Mouse (Mus musculus) activated CD4-positive, CD25-positive, alpha-beta regulatory T cell, adult 4 months (primary cell): ENCODE measurements at regions not wholly inside any gene's neighbourhood (a gene's known extent, or its start where the extent isn't known, plus 50 kb on each side); places are given as distances from the start of the nearest gene placed in this dataset.

Experiments used
- ATAC-seq: one replicate; pipeline ENCODE4 v1.8.0; 2017

- no peak for ATAC-seq
These were observed 286.2 kb upstream of the Mctp2 start for GRCm38 (mm10) chr7:72592649-72593048.

GRCm38 (mm10) chr7:72593259-72593658, 286.9 kb upstream of the Mctp2 start:
- no peak for ATAC-seq

- no peak for ATAC-seq
These were observed 288.3 kb upstream of the Mctp2 start for GRCm38 (mm10) chr7:72594741-72595140.

- ATAC-seq, result no peak
These were observed 290.6 kb upstream of the Mctp2 start for GRCm38 (mm10) chr7:72596985-72597384.

GRCm38 (mm10) chr7:72601933-72602332, 295.5 kb upstream of the Mctp2 start:
- ATAC-seq, result no peak

GRCm38 (mm10) chr7:72609791-72610190, 303.4 kb upstream of the Mctp2 start:
- no peak for ATAC-seq

- ATAC-seq, result no peak
These were observed 308.8 kb upstream of the Mctp2 start for GRCm38 (mm10) chr7:72615232-72615631.

- no peak for ATAC-seq
These were observed 321.0 kb upstream of the Mctp2 start for GRCm38 (mm10) chr7:72627369-72627768.

- no peak for ATAC-seq
These were observed 333.2 kb upstream of the Mctp2 start for GRCm38 (mm10) chr7:72639566-72639965.

GRCm38 (mm10) chr7:72675018-72675417, 368.6 kb upstream of the Mctp2 start:
- no peak for ATAC-seq

- ATAC-seq, result no peak
These were observed 379.4 kb upstream of the Mctp2 start for GRCm38 (mm10) chr7:72685803-72686202.

- no peak for ATAC-seq
These were observed 380.9 kb upstream of the Mctp2 start for GRCm38 (mm10) chr7:72687356-72687755.

- ATAC-seq, result no peak
These were observed 385.0 kb upstream of the Mctp2 start for GRCm38 (mm10) chr7:72691396-72691795.

GRCm38 (mm10) chr7:72691859-72692258, 385.5 kb upstream of the Mctp2 start:
- no peak for ATAC-seq

- no peak for ATAC-seq
These were observed 390.3 kb upstream of the Mctp2 start for GRCm38 (mm10) chr7:72696736-72697135.

GRCm38 (mm10) chr7:72703652-72704341, 397.4 kb upstream of the Mctp2 start:
- no peak for ATAC-seq

- ATAC-seq, result no peak
These were observed 405.1 kb upstream of the Mctp2 start for GRCm38 (mm10) chr7:72711193-72712131.

GRCm38 (mm10) chr7:72715401-72715800, 409.0 kb upstream of the Mctp2 start:
- ATAC-seq, result no peak

- no peak for ATAC-seq
These were observed 409.6 kb upstream of the Mctp2 start for GRCm38 (mm10) chr7:72716051-72716450.

GRCm38 (mm10) chr7:72726214-72726854, 419.9 kb upstream of the Mctp2 start:
- no peak for ATAC-seq

GRCm38 (mm10) chr7:72737792-72738191, 431.4 kb upstream of the Mctp2 start:
- no peak for ATAC-seq

- ATAC-seq, result no peak
These were observed 432.0 kb upstream of the Mctp2 start for GRCm38 (mm10) chr7:72738324-72738944.

- no peak for ATAC-seq
These were observed 436.0 kb upstream of the Mctp2 start for GRCm38 (mm10) chr7:72742376-72742775.
